Mouse (Mus musculus): ENCODE measurements around the gene Tmppe. TPM values are rescaled to one million over a fixed set of nuclear protein-coding genes. Genes with fewer than 3 reads are reported as not detected.
"Not testable (repeated sequence)": the region's sequence is repeated elsewhere in the genome, so short reads cannot be mapped to it uniquely, and the experiment has no call there.

The Tmppe gene
- polyA plus RNA-seq (2015; fragmentation: Nextera tagmentation; extraction: Ambion mirVana): 9.9 and 11.1 TPM in 2 replicates

GRCm38 (mm10) chr9:114400949-114401684 lies at the start of gene Tmppe, which contains the start of gene Glb1:
Gene Tmppe (plus strand): TSS chr9:114401105.
Gene Glb1 (plus strand): TSS chr9:114401076.
- WGBS: under 1% methylated on average over 73 of the region's 73 CpGs
- ATAC-seq (ENCODE audit: insufficient read depth, low FRiP score, low read depth): peak; percentile 95
- Histone ChIP-seq H3K27me3 (replicated peaks) (no peaks in the 10 kb centered on the region), H3K4me3 (replicated peaks) (peak within 1 kb of the TSS; percentile 95), H3K36me3 (peaks cover 26% of the 10 kb centered on the region), H3K27ac (peak within 1 kb of the TSS; percentile 96), H3K4me1 (peaks cover 5% of the 10 kb centered on the region; the same call in 1 of the 2 replicates), H3K4me2 (peak within 1 kb of the TSS; percentile 80), H3K9me3 (no peaks in the 10 kb centered on the region), H3K9ac (peak within 1 kb of the TSS; percentile 92)

GRCm38 (mm10) chr9:114367783-114368470 lies 33.0 kb upstream of the Tmppe start:
- H3K9me3 ChIP-seq: no peaks in the 10 kb centered on the region
- peak overlapping the region; percentile 16; the same call in 1 of the 2 replicates for H3K9ac ChIP-seq
- H3K36me3 ChIP-seq: no peaks in the 10 kb centered on the region
- H3K4me3 ChIP-seq (replicated peaks): peak overlapping the region; percentile 52
- no peaks in the 10 kb centered on the region for H3K27me3 ChIP-seq (replicated peaks)
- WGBS: under 1% methylated on average over 48 of the region's 48 CpGs
- H3K4me2 ChIP-seq: peak overlapping the region; percentile 94
- no peak overlapping the region for H3K27ac ChIP-seq
- H3K4me1 ChIP-seq: 0 out of 2 replicates have a peak, but pooled peaks cover 5% of the 10 kb centered on the region
- ATAC-seq (ENCODE audit: insufficient read depth, low FRiP score, low read depth): peak; percentile 86

- WGBS: 13% methylated on average over 12 of the region's 12 CpGs
- Histone ChIP-seq H3K4me2 (peak overlapping the region; percentile 94), H3K4me3 (replicated peaks) (peak overlapping the region; percentile 52), H3K9ac (peak overlapping the region; percentile 16; the same call in 1 of the 2 replicates), H3K27me3 (replicated peaks) (no peaks in the 10 kb centered on the region), H3K27ac (no peak overlapping the region), H3K36me3 (no peaks in the 10 kb centered on the region), H3K9me3 (no peaks in the 10 kb centered on the region), H3K4me1 (0 out of 2 replicates have a peak, but pooled peaks cover 5% of the 10 kb centered on the region)
- peak; percentile 23; the same call in 1 of the 2 replicates for ATAC-seq (ENCODE audit: insufficient read depth, low FRiP score, low read depth)
Observed at GRCm38 (mm10) chr9:114368471-114368858, 32.4 kb upstream of the Tmppe start.

GRCm38 (mm10) chr9:114369389-114369788 lies 31.5 kb upstream of the Tmppe start:
- H3K27ac ChIP-seq; H3K4me2 ChIP-seq; H3K4me3 ChIP-seq (replicated peaks); H3K36me3 ChIP-seq; H3K9me3 ChIP-seq; H3K4me1 ChIP-seq; H3K27me3 ChIP-seq (replicated peaks); H3K9ac ChIP-seq; ATAC-seq (ENCODE audit: insufficient read depth, low FRiP score, low read depth): not testable (repeated sequence)
- 58% methylated on average over 5 of the region's 5 CpGs for WGBS

- not testable (repeated sequence) for H3K9me3 ChIP-seq; H3K4me1 ChIP-seq; H3K4me3 ChIP-seq (replicated peaks); H3K4me2 ChIP-seq; ATAC-seq (ENCODE audit: insufficient read depth, low FRiP score, low read depth); H3K27ac ChIP-seq; H3K27me3 ChIP-seq (replicated peaks); H3K36me3 ChIP-seq; H3K9ac ChIP-seq
- 38% methylated on average over 5 of the region's 5 CpGs for WGBS
Observed at GRCm38 (mm10) chr9:114371717-114372116, 29.2 kb upstream of the Tmppe start.

- H3K4me3 ChIP-seq (replicated peaks): no peak overlapping the region
- H3K9ac ChIP-seq: no peak overlapping the region
- WGBS: 83% methylated on average over 10 of the region's 10 CpGs
- no peaks in the 10 kb centered on the region for H3K27me3 ChIP-seq (replicated peaks)
- H3K36me3 ChIP-seq: peaks cover 23% of the 10 kb centered on the region
- no peak overlapping the region for H3K27ac ChIP-seq
- no peak for ATAC-seq (ENCODE audit: insufficient read depth, low FRiP score, low read depth)
- no peaks in the 10 kb centered on the region for H3K9me3 ChIP-seq
- H3K4me1 ChIP-seq: no peaks in the 10 kb centered on the region
- H3K4me2 ChIP-seq: no peak overlapping the region
Observed at GRCm38 (mm10) chr9:114375276-114375962, 25.5 kb upstream of the Tmppe start.

GRCm38 (mm10) chr9:114377168-114377567 lies 23.7 kb upstream of the Tmppe start:
- H3K4me3 ChIP-seq (replicated peaks): no peak overlapping the region
- H3K9me3 ChIP-seq: no peaks in the 10 kb centered on the region
- no peak overlapping the region for H3K4me2 ChIP-seq
- peaks cover 25% of the 10 kb centered on the region for H3K36me3 ChIP-seq
- H3K9ac ChIP-seq: no peak overlapping the region
- WGBS: 89% methylated on average over 10 of the region's 10 CpGs
- H3K27ac ChIP-seq: no peak overlapping the region
- H3K27me3 ChIP-seq (replicated peaks): no peaks in the 10 kb centered on the region
- no peak for ATAC-seq (ENCODE audit: insufficient read depth, low FRiP score, low read depth)
- no peaks in the 10 kb centered on the region for H3K4me1 ChIP-seq

GRCm38 (mm10) chr9:114379871-114380270 lies 21.0 kb upstream of the Tmppe start:
- H3K4me3 ChIP-seq (replicated peaks): no peak overlapping the region
- 70% methylated on average over 12 of the region's 12 CpGs for WGBS
- H3K4me2 ChIP-seq: no peak overlapping the region
- H3K27me3 ChIP-seq (replicated peaks): no peaks in the 10 kb centered on the region
- H3K36me3 ChIP-seq: peaks cover 43% of the 10 kb centered on the region
- ATAC-seq (ENCODE audit: insufficient read depth, low FRiP score, low read depth): peak; percentile 31; the same call in 1 of the 2 replicates
- no peak overlapping the region for H3K27ac ChIP-seq
- no peak overlapping the region for H3K9ac ChIP-seq
- H3K4me1 ChIP-seq: no peaks in the 10 kb centered on the region
- no peaks in the 10 kb centered on the region for H3K9me3 ChIP-seq

GRCm38 (mm10) chr9:114380881-114381733 lies 19.8 kb upstream of the Tmppe start:
- 62% methylated on average over 17 of the region's 17 CpGs for WGBS
- H3K36me3 ChIP-seq: peaks cover 45% of the 10 kb centered on the region

GRCm38 (mm10) chr9:114382936-114383710 lies 17.8 kb upstream of the Tmppe start:
- WGBS: 84% methylated on average over 17 of the region's 17 CpGs
- peaks cover 37% of the 10 kb centered on the region; the same call in 1 of the 2 replicates for H3K36me3 ChIP-seq
- H3K9me3 ChIP-seq: no peaks in the 10 kb centered on the region
- no peak overlapping the region for H3K9ac ChIP-seq
- no peak for ATAC-seq (ENCODE audit: insufficient read depth, low FRiP score, low read depth)
- H3K4me2 ChIP-seq: no peak overlapping the region
- no peak overlapping the region for H3K4me3 ChIP-seq (replicated peaks)
- H3K27me3 ChIP-seq (replicated peaks): no peaks in the 10 kb centered on the region
- 0 out of 2 replicates have a peak, but pooled peaks cover 4% of the 10 kb centered on the region for H3K4me1 ChIP-seq
- no peak overlapping the region for H3K27ac ChIP-seq

More at GRCm38 (mm10) chr9:114380881-114381733, 19.8 kb upstream of the Tmppe start:
- Histone ChIP-seq H3K4me2 (no peak overlapping the region), H3K27me3 (replicated peaks) (no peaks in the 10 kb centered on the region), H3K27ac (no peak overlapping the region), H3K9ac (no peak overlapping the region), H3K4me1 (no peaks in the 10 kb centered on the region), H3K4me3 (replicated peaks) (no peak overlapping the region), H3K9me3 (no peaks in the 10 kb centered on the region)
- no peak for ATAC-seq (ENCODE audit: insufficient read depth, low FRiP score, low read depth)

Measured in stomach, embryonic 15.5 days (tissue).